Mouse (Mus musculus): ENCODE measurements around the gene Gm9857.
A peak's percentile ranks its signal among the peaks of the same experiment; 100 is the strongest.

Gm9857 gene

DNA sequence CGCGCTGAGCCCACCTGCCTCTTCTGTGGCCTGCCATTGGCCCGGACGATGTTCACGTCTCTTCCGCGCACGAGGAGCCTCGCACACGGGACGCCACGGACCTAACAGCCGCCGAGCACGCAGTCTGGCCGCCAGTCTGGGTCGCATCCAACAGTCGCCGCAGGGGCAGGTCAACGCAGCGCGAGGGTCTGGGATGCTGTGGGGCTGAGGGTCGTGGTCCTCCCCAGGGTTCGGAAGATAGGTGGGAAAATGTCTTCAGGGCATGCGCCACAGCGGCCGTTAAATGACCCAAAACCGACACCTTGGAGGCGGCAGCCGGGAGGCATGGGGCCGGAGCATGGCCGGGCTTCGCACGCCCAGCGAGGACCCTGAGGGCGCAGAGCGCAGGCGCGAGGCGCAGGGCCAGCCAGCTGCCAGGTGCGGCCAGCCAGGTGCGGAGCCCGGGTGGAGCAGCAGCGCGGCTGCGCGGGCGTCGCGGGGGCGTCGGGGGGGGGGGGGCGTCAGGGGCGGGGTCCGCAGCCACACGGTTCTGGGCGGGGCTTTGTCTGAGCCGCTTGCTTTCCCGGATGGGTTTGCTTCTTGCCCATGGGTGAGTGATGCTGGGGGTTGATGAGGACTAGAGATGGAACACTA, at the start of gene Gm9857:
TSS of gene Gm9857 (minus strand) at position 445 of the 633 bp plus-strand sequence.
- DNase-seq (ENCODE audit: extremely low spot score) = peak; percentile 30

DNA sequence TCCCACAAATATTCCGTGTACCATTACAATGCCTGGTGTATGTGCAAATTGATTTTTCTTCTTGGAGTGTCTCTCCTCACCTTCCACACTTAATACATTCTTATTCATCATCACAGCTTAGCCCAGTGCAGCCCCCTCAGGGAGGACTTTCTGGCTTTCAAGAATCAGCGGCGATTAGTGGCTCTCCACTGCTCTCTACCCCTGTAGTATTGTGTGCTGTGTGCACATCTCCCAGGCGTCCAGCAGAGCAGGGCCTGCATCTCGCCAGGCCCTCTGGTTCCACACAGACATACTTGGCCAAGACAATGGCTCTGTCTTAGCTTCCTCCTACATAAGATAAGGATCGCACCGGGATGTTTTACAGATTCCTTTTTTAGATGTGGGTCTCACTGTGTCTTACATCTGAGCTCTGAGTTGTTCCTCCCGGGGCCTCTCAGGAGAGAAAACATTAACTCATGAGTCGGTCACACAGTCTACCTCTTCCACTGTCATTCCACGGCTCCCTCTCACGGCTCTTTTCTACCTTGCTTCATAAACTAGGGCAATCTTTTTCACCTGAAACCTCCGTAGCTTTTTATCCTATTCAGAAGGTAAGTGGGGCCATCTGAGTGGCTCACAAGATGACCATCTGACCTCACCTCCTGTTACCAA, 46.9 kb upstream of the Gm9857 start:
- DNase-seq (ENCODE audit: extremely low spot score) = no peak

DNA sequence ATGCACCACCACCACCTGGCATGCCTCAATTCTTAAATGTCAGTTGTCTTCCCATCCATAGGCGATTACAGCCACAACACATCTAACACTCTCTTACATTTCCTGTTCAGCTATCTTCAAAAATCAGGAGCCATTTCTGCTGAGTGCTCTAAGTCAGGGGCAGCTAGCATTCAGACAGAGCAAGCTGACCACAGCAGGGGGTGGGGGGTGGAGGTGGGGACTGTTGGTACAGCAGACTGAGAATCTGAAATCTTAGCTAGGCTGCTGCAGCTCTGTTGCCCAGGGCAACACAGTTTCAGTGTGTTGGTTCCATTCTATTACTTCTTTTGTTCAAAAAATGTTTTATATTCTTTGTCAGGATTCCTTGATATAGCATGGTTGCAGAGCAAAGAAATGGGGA, 46.3 kb upstream of the Gm9857 start:
- DNase-seq (ENCODE audit: extremely low spot score) = no peak

DNA sequence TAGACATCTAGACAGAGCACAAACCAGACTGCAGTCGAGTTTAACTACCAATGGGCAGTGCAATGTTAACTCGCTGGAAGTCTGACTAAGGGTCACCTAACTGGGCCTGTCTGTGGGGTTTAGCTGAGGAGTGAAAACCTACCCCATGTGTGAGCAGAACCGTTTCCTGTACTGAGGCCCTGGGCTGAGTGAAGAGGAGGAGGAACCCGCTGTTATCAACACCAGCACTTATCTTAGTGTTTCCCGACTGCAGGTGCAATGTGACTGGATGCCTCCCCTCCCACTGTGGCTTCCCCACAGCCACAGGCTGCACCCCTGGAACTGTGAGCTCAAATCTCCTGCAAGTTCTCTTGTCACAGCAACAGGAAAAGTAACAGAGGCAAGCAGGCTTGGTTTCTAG, 43.7 kb upstream of the Gm9857 start:
- DNase-seq (ENCODE audit: extremely low spot score) = no peak

DNA sequence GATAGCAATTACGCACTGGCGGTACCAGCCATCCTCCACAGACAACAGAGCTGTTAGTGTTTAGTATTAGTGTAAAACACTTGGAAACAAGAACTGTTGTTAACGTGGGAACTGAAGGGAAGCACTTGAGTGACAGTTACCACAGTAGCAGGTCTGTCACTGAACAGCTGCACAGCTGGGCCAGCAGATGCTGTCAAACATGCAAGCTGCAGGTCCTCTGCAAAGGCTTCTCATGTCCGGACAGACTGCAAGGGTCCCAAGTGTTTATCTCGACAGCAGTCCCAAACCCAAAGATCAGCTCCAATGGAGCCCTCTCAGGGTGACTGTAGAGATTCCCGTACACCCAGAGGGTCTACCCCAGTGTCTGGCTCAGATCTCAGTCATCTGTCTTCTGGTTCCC, 41.7 kb upstream of the Gm9857 start:
- no peak for DNase-seq (ENCODE audit: extremely low spot score)

DNA sequence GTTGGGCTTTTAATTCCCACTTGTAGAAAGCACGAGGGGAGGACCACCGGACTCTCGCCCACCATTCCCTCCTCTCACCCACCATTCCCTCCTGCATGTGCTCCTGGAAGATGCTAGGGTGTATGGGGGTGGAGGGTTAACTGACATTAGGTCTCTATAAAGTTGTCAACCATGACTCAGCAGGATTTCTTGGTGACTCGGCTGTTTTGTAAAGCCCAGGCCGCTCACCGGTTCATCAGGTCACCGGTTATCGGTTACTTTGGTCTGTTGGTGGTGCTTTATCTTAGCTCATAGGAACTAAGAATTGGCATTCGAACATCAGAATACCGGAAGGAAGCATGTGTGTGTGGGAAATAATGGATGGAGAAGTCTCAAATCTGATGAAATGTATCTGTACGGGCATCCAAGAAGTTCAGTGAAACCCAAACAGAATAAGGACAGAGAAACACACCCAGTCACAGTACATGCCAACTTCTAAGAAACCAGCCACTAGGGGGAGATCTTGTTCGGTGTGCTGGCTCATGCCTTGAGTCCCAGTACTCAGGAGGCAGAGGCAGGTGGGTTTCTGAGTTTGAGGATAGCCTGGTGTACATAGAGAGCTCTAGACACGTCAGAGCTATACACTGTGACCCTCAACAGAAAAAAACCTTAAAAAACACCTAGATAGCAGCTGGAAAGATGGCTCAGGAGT, 37.2 kb upstream of the Gm9857 start:
- no peak for DNase-seq (ENCODE audit: extremely low spot score)

DNA sequence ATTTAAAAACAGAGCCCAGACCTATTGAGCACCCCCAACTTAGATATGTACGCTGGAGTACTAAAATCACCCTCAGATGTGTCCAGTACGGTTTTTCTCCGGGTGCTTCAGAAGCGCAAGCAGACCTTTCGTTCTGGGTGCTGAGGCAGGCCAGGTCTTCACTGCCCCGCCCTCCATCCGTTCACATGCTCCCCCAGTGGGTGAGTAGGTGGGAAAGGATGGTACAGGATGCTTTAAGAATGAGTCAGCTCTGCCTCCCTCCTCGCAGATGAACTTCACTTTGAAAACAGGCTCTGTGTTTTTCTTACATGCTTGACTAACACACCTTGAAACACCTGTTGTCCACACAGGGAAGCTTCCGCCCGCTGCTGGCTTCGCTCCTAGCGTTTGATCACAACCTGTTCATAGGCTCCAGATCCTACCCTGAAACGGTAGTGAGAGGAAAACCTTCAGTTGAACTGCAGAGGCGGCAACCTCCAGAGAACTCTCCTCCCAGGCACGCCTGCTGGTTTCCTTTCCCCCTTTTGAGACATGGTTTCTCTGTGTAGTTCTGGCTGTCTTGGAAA, 34.8 kb upstream of the Gm9857 start:
- DNase-seq (ENCODE audit: extremely low spot score) = no peak

DNA sequence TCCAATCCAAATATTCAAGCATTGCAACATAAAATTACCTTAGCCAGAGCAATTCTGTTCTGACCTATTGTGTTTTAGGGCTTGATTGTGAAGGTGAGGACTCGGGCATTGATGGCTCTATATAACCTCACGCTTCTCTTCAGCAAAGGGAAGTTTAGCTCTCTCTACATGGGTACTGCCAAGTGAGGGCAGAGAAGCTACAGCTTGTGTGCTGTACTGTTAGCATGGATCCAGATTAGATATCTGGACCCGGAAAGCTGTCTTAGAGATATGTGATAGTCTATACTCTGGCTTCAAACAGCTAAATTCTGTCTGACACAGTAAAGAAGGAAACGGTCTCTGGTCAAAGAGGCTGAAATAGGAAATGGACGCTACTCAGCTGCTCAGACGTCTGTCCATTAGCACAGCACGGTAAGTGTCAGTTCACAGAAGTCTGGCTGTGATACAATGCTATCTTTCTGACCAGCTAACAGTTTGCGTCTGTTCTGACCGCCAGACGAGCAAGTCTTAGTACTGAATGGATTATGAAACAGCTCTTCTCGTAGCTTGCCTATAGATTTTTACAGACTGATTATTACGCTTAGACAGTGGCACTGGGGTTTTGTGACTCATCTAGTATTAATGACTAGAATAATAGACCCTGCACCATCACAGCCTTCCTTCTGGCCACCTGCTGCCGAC, 33.9 kb upstream of the Gm9857 start:
- DNase-seq (ENCODE audit: extremely low spot score) = no peak

DNA sequence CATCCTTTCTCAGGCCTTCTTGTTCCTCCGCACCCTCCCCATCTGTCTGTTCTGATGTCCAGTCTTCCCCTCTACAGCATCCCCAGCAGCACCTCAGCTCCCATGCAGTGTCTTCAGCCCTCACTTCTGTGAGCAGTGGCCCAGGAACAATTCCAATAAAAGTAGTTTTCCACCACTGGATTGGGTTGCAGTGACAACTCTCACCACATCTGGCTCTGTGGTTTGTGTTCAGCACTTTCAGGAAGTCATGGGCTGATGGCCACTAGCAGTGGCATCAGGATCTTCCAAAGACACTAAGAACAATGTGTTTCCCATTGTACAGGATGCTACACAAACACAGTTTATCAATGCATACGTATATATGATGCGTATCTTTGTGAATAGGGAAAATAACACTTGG, 25.8 kb upstream of the Gm9857 start:
- DNase-seq (ENCODE audit: extremely low spot score) = no peak

DNA sequence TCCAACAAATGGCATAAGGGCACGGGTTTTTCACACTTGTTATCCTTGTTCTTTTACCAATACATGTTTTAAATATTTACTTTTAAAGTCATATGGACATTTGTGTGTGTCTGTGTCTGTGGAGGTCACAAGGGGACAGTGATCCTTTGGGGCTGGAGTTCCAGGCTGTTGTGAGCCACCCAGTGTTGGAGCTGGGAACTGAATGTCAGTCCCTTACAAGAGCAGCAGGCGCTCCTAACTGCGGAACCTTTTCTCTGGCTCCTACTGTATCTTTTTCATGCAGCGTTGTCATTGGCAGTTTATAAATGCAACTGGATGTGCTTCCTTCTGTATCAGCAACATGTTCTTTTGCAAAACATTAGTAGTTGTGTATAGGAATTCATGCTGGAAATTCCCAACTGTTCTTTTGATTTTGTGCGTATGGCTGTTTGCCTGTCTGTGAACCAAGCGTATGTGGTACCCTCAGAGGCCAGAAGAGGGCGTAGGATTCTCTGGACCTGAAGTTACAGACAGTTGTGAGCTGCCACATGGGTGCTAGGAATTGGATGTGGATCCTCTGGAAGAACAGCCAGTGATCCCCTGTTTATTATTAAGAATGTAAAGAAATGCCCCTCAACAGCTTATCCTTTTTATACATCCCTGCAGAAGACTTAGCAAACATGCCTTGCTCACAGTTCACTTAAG, 24.3 kb upstream of the Gm9857 start:
- no peak for DNase-seq (ENCODE audit: extremely low spot score)

DNA sequence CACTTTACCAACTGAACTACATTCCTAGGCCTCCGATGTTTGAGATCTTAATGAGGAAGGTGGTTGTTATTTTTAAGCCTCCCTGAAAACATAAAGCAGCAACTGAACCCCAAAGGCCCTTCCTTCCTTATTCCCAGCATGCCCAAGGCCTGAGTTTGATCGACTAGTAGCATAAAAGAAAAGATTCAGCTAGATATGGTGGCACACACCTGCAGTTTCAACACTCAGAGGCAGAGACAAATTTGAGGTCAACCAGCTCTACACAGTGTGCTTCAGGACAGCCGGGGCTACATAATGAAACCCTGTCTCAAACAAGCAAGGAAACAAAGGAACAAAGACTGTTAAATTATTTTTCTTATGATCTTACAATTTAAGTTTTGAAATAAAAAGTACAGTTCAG, 23.5 kb upstream of the Gm9857 start:
- no peak for DNase-seq (ENCODE audit: extremely low spot score)

DNA sequence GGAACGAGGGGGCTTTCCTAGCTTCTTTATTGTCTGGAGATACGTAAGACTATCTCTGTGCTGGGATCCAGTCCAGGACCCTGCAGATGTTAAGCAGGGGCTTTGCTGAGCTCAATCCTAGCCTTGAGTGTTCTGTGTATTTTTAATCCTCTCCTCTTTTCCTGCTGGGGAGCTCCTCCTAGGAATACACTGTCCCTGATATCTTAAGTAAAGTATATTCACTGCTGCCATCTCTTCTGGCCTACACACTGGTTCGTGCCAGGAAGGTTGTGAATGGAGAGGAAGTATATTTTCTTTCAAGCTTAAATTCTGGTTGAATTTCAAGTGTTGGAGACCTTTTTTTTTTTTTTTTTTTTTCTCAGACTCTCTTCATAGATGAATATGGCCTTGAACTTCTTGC, 23.0 kb upstream of the Gm9857 start:
- no peak for DNase-seq (ENCODE audit: extremely low spot score)

DNA sequence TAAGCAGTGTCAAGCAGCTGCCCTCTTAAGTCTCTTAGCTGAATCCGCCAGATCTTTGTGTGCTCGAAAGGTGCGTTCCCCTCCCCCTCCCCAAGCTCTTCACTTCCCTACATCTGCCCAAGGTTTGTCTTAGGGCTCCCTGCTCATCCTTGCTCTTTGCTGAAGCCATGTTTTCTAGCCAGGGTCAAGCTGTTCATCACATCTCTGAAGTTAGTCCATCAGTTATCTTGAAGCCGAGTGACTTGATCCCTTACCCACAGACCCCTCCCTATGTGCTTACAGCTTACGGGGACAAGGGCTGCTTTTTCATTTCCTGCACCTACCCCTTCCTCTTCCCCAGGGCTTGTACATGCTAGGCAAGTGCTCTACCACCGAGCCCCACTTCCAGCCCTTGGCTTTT, 21.4 kb upstream of the Gm9857 start:
- DNase-seq (ENCODE audit: extremely low spot score) = no peak

DNA sequence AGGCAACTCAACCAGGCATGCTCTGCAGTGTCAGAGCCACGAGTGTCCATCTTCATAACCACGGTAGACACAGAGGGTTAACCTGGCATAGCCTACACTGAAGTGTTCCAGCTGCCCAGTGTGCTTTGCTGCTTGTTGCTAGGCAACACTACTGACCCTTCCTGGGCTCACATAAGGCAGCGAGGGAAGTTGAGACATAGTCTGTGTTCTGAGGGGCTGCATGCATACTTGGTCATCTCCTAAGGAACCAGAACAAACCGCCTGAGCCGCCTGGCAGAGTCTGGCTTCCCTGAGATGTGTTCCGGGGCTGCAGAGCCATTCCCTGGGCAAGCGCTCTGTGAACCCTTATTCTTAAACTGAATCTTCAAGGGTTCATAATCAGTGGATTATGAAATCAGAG, 21.0 kb upstream of the Gm9857 start:
- peak; percentile 40 for DNase-seq (ENCODE audit: extremely low spot score)

DNA sequence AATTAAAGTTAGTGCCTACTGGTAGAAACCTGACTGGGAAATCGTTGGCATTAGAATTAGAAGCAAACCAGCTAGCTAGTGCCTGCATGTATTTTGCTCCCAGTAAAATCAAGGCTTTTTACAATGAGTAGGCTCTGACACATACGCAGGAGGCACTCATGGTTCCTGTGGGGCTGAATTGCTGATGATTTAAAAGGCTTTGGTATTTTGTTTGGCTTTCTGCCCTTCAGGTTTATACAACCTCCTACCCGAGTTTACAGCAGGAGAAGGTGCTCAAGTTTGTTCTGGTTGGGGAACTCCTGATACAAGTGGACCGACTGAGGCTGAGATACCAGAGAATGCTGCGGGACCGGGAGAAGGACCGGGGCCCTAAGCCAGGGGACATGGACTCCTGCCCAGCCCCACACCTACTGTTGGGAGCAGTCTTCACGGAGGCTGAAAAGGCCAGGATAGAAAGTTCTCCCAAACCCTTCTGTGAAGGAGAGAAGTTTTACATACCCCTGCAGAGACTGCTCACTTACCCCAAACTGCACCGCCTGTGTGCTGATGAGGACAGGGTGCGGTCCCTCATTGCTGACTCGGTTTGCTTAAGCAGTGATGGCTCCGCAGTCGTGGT, 19.5 kb upstream of the Gm9857 start:
- no peak for DNase-seq (ENCODE audit: extremely low spot score)

DNA sequence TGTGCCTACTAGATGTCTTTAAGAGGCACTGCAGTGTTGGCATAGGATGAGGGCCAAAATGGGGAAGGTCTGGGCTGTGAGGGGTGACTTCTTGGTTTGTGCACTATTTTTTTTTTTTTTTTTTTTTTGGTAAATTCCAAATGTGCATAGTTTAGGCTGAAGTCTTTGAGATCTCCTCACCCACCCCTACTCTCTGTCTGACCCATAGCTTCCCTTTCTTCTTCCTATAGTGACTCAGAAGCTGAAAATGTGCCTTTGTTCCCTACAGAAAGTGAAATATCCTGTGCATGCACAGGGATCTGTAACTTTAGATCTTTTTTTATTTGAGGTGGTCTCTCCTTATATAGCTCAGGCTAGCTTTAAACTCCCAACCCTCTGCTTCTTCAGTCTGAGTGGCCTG, 17.7 kb upstream of the Gm9857 start:
- no peak for DNase-seq (ENCODE audit: extremely low spot score)

DNA sequence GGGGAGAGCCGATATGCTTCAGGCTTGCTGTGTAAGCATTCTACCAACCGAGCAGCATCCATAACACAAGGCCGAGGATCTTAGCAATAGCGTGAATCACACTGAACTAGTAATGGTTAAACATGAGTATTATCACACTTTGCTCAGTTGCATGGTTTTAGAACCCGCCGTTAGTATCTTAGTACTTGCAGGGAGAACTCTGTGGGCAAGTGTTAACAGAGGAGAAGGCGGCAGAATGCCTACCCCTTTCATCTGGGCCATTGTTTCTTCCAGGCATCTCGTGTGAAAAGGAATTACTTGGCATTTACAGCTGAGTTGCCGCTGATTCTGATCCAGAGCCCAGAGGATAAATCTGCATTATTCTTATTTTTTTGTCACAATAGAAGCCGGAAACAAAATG, 751 bp upstream of the Gm9857 start:
- DNase-seq (ENCODE audit: extremely low spot score) = no peak

DNA sequence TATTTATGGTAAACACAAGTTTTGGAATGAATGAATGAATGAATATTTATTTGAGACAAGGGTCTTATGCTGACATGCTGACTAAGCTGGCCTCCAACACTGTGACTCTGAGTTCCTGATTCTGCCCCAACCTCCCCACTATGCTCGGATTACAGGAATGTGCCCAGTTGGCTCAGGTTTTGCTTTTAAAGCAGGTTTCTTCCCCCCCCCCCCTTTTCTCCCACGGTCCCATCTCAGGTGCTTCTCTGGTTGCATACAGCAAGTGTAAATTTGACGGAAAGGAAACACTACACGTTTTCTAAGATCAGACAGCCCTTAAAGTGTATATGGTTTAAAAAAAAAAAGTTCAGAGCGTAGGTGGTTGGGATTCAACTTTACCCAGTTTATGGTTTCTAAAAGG, 672 bp downstream of the Gm9857 start, which contains the start of gene Henmt1:
TSS of gene Henmt1 (plus strand) at position 301 of the 400 bp plus-strand sequence.
- DNase-seq (ENCODE audit: extremely low spot score) = no peak

DNA sequence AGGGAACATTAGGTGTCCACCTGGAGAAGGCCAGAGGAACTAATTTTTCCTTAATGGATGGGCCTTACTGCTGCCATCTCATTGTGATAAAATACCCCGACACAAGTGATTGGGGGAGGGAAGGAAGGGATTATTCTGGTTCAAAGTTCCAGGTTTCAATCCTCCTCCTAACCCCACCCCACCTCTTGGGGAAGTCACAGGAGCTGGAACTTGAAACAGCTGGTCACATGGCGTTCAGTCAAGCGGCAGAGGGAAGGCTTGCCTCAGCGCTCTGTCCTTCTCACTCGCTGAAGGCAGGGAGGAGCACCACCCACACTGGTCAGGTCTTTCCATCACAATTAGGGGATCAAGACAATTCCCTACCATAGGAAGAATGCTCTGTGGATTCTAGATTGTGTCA, 1.6 kb downstream of the Gm9857 start:
- DNase-seq (ENCODE audit: extremely low spot score) = no peak

DNA sequence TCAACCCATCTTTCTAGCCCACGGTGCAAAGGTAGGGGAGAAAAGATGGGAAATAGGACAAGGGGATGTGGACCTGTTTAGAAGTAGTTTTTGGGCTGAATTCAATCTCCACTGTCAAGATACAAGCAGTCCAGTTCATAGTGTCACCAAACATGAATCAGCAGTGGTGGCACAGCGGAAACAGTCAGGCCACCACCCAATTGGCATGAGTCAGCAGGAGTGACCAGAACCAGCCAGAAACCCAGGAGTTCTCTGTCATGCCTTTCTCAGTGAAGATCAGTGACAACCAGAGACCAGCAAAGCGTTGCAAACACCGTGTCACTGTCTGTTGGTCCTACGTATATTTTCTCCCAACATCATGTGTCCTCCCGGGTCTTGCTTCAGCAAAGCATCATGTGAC, 6.7 kb downstream of the Gm9857 start:
- no peak for DNase-seq (ENCODE audit: extremely low spot score)

DNA sequence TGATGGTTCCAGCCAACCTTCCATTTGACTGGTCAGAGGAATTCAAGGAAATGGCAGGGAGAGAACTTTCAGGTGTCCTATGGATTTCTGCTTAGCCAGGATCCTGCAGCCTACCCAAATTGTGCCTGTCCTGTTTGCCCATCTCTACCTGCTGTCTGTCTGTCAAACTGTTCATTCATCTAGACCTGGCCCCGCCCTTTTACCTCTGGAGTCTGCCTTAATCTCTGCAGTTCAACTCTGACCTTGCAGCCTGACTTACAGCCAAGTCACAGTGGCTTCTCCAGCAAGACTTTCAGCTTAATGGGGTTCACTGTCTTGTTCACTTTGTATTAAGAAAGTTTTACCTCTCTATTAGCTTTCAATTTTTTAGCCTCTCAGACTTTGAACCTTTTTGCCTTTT, 13.9 kb downstream of the Gm9857 start:
- DNase-seq (ENCODE audit: extremely low spot score) = no peak
